Comparison of ENCODE assay signal across 9 mouse cellular contexts in genomic region chr12:67220041-67220440, GRCm38 (mm10). TPM values are rescaled to one million over a fixed set of nuclear protein-coding genes. Genes with fewer than 3 reads are reported as not detected.
DNase-seq lines count a peak whose midpoint lies in the region; ATAC-seq lines count a peak whose summit lies in the region.
"Had no signal": no experiment of that assay in that cellular context is flagged by ENCODE, and none has a peak within 500 bp of the region (broad histone marks: within the 10 kb centered on the region; RNA-seq: fewer than 3 reads in every experiment).

No protein-coding gene starts in this region.

- peak overlapping the region; percentile 78 for H3K4me3 ChIP-seq in hindbrain, embryonic 10.5 days
- peak overlapping the region; percentile 61 for H3K4me3 ChIP-seq in midbrain, embryonic 11.5 days (ENCODE audit: low read depth, low read length)
- no peak overlapping the region for H3K4me3 ChIP-seq in liver, embryonic 11.5 days (ENCODE audit: low read depth, low read length)

- intact Hi-C loops in gastrocnemius, postnatal 36 days (cut with DNase I) = no loop called here

- peaks cover 54% of the 10 kb centered on the region for H3K27me3 ChIP-seq in hindbrain, embryonic 10.5 days (ENCODE audit: insufficient read depth, poor library complexity, severe bottlenecking)
- peaks cover 5% of the 10 kb centered on the region; the same call in 1 of the 2 replicates for H3K27me3 ChIP-seq in midbrain, embryonic 11.5 days (ENCODE audit: control insufficient read depth, insufficient read depth, low read length)
- peaks cover 48% of the 10 kb centered on the region for H3K27me3 ChIP-seq in liver, embryonic 11.5 days (replicated peaks; ENCODE audit: control insufficient read depth, insufficient read depth, low read length)

- peak overlapping the region; percentile 94 for H3K4me2 ChIP-seq in midbrain, embryonic 11.5 days
- H3K4me2 ChIP-seq in liver, embryonic 11.5 days = no peak overlapping the region

- H3K36me3 ChIP-seq in hindbrain, embryonic 10.5 days = no peaks in the 10 kb centered on the region
- no peaks in the 10 kb centered on the region for H3K36me3 ChIP-seq in midbrain, embryonic 11.5 days (ENCODE audit: control insufficient read depth, insufficient read depth, low read length)
- H3K36me3 ChIP-seq in liver, embryonic 11.5 days (ENCODE audit: control insufficient read depth, insufficient read depth, low read length) = no peaks in the 10 kb centered on the region

- ATAC-seq in midbrain, embryonic 11.5 days (ENCODE audit: low FRiP score) = no peak
- ATAC-seq in liver, embryonic 11.5 days (replicated peaks; ENCODE audit: low FRiP score) = no peak

- H3K9me3 ChIP-seq in hindbrain, embryonic 10.5 days = no peaks in the 10 kb centered on the region
- no peaks in the 10 kb centered on the region for H3K9me3 ChIP-seq in midbrain, embryonic 11.5 days (ENCODE audit: control insufficient read depth, low read length)
- H3K9me3 ChIP-seq in liver, embryonic 11.5 days (ENCODE audit: control insufficient read depth, low read length) = no peaks in the 10 kb centered on the region

- WGBS in hindbrain, embryonic 10.5 days = 3% methylated on average over 6 of the region's 6 CpGs
- 1% methylated on average over 6 of the region's 6 CpGs for whole genome bisulfite sequencing in midbrain, embryonic 11.5 days
- WGBS in liver, embryonic 11.5 days = 3% methylated on average over 6 of the region's 6 CpGs

- DNase-seq in cerebellum, postnatal 25 days = peak; percentile 8 to 22
- DNase-seq in cerebellum, adult 11-12 months = no peak
- peak; percentile 6 for DNase-seq in ES-CJ7 (ENCODE audit: low read depth, low spot score)
- peak; percentile 7 for DNase-seq in hindbrain, embryonic 10.5 days (ENCODE audit: low spot score)
- peak; percentile 85 for DNase-seq in midbrain, embryonic 11.5 days (ENCODE audit: low spot score, missing footprints)
- no peak for DNase-seq in gastrocnemius, postnatal 36 days
- no peak for DNase-seq in gastrocnemius, adult 8-10 months (ENCODE audit: low spot score in 2 of 2)
- DNase-seq in liver, embryonic 11.5 days (ENCODE audit: low spot score) = no peak

- peak overlapping the region; percentile 69 for H3K9ac ChIP-seq in midbrain, embryonic 11.5 days (ENCODE audit: low read length)
- no peak overlapping the region for H3K9ac ChIP-seq in liver, embryonic 11.5 days (ENCODE audit: low read depth, low read length)

- H3K4me1 ChIP-seq in hindbrain, embryonic 10.5 days (replicated peaks) = peaks cover 16% of the 10 kb centered on the region; the same call in 1 of the 2 replicates
- H3K4me1 ChIP-seq in midbrain, embryonic 11.5 days (ENCODE audit: control insufficient read depth, insufficient read depth, low read length) = peaks cover 4% of the 10 kb centered on the region; the same call in 1 of the 2 replicates
- no peaks in the 10 kb centered on the region for H3K4me1 ChIP-seq in liver, embryonic 11.5 days (replicated peaks; ENCODE audit: control insufficient read depth, insufficient read depth, low read length)

- H3K27ac ChIP-seq in hindbrain, embryonic 10.5 days = no peak overlapping the region
- H3K27ac ChIP-seq in midbrain, embryonic 11.5 days (ENCODE audit: low read depth, low read length) = no peak overlapping the region
- H3K27ac ChIP-seq in liver, embryonic 11.5 days (ENCODE audit: low read depth, low read length) = no peak overlapping the region

RNA-seq across cellular contexts. Expression of gene Mdga2, which starts 2.3 kb away (rescaled TPM):
- 3.6 and 4.4 TPM in 2 replicates for polyA plus RNA-seq in hindbrain, embryonic 10.5 days (2016; fragmentation: Nextera tagmentation; extraction: Ambion mirVana)
- 4.0 and 4.3 TPM in 2 replicates for polyA plus RNA-seq in midbrain, embryonic 11.5 days (2014; fragmentation: Nextera tagmentation; extraction: Ambion mirVana)
- not detected for total RNA-seq in gastrocnemius, postnatal 36 days (2021)
- 1 to 10 TPM in 1 of 4 experiments, under 1 TPM in 2, not detected in 1; 0.04 to 2.0 (median 0.15) TPM for total RNA-seq in gastrocnemius, adult 8-10 months (2022)
- 0.11 and 0.22 TPM in 2 replicates for polyA plus RNA-seq in liver, embryonic 11.5 days (2014; fragmentation: Nextera tagmentation; extraction: Ambion mirVana)
- polyA plus RNA-seq: C2C12 had no signal

Comparison
In these comparisons a context has a peak if more than half of its experiments do, and no peak if none do; other contexts are left out.
1. DNase-seq: peak in cerebellum, postnatal 25 days (2 of 2), ES-CJ7 (single experiment), hindbrain, embryonic 10.5 days (single experiment) and midbrain, embryonic 11.5 days (single experiment); none in cerebellum, adult 11-12 months (single experiment), gastrocnemius, postnatal 36 days (0 of 2), gastrocnemius, adult 8-10 months (0 of 2) and liver, embryonic 11.5 days (single experiment).